Mouse (Mus musculus) heart, embryonic 11.5 days (tissue): Measurements from ENCODE around the gene Nr2e3. TPM values are rescaled to one million over a fixed set of nuclear protein-coding genes. Genes with fewer than 3 reads are reported as not detected.
"Not testable (repeated sequence)": the region's sequence is repeated elsewhere in the genome, so short reads cannot be mapped to it uniquely, and the experiment has no call there.

Source experiments
- ATAC-seq: fragments of 200-750 bp; cut with Nextera tagmentation; replicated peaks from 2 replicates; pipeline ENCODE4 v1.8.0; 2017; ENCODE audit warnings: moderate library complexity; ENCODE audit not compliant: insufficient number of reproducible peaks, low FRiP score, low TSS enrichment
- H3K27ac ChIP-seq: fragments of 300-500 bp; sonication (generic); 2 replicates; pipeline ENCODE4 v1.5.1; 2014; ENCODE audit warnings: mild to moderate bottlenecking, low read depth, low read length
- H3K27me3 ChIP-seq: fragments of 300-500 bp; sonication (generic); 2 replicates; pipeline ENCODE4 v1.6.1; 2014; ENCODE audit warnings: mild to moderate bottlenecking, low read length, mixed read lengths; ENCODE audit not compliant: control insufficient read depth, insufficient read depth
- H3K36me3 ChIP-seq: fragments of 300-500 bp; sonication (generic); 2 replicates; pipeline ENCODE4 v1.6.1; 2014; ENCODE audit warnings: mild to moderate bottlenecking, low read length, moderate library complexity, mixed read lengths; ENCODE audit not compliant: control insufficient read depth, insufficient read depth
- H3K4me1 ChIP-seq: fragments of 300-500 bp; sonication (generic); 2 replicates; pipeline ENCODE4 v1.6.1; 2014; ENCODE audit warnings: low read length; ENCODE audit not compliant: control insufficient read depth, insufficient read depth
- H3K4me2 ChIP-seq: fragments of 300-500 bp; sonication (generic); 2 replicates; pipeline ENCODE4 v1.6.1; 2014; ENCODE audit warnings: mild to moderate bottlenecking, moderate library complexity
- H3K4me3 ChIP-seq: fragments of 300-500 bp; sonication (generic); 2 replicates; pipeline ENCODE4 v1.5.1; 2014; ENCODE audit warnings: low read depth, low read length
- H3K9ac ChIP-seq: fragments of 300-500 bp; sonication (generic); 2 replicates; pipeline ENCODE4 v1.6.1; 2014; ENCODE audit warnings: mild to moderate bottlenecking, low read depth, low read length, moderate library complexity
- H3K9me3 ChIP-seq: fragments of 300-500 bp; sonication (generic); replicated peaks from 2 replicates; pipeline ENCODE4 v1.6.1; 2016; ENCODE audit warnings: low read length; ENCODE audit not compliant: control insufficient read depth
- WGBS: fragments of 180-500 bp; shearing (Covaris S2); extraction: QIAGEN DNeasy Blood & Tissue Kit; methylation state at CpG from one replicate; pipeline ENCODE4 v1.1.7; 2014; ENCODE audit not compliant: insufficient replicate concordance; 5-methylcytosine and 5-hydroxymethylcytosine counted together
- polyA plus RNA-seq: library from polyadenylated mRNA; unstranded; fragments of >200 nt; fragmentation: Nextera tagmentation; extraction: Ambion mirVana; gene quantifications from 2 replicates; pipeline ENCODE4 v1.2.1, GENCODE M21; 2014

Gene Nr2e3
- polyA plus RNA-seq, 1 experiment from 2014 or later = not detected

DNA sequence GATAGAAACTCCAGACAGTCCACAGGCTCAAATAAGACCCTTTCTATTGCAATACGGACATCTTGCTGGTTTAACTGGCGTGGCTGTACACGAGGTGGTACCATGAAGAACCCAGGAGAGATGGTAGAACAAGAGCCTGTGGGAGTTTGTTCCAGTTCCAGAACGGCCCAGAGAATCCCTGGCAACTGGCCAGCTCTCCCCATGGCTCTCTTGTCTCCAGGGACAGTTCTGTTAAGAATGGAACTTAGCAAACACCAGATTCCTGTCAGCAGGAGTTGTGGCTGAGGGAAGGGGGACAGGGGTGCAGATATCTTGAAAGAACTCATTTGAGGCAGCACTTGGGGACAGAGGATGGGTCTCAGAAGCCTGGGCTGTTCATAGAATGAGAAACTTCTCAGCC is 10.8 kb upstream of the Nr2e3 start:
- H3K4me2 ChIP-seq = no peak overlapping the region
- no peaks in the 10 kb centered on the region for H3K9me3 ChIP-seq
- H3K27ac ChIP-seq = no peak overlapping the region
- no peak for ATAC-seq
- no peak overlapping the region for H3K4me3 ChIP-seq
- H3K27me3 ChIP-seq = no peaks in the 10 kb centered on the region
- WGBS = 71% methylated on average over 4 of the region's 4 CpGs
- no peak overlapping the region for H3K9ac ChIP-seq
- 0 out of 2 replicates have a peak, but pooled peaks cover 3% of the 10 kb centered on the region for H3K4me1 ChIP-seq
- no peaks in the 10 kb centered on the region for H3K36me3 ChIP-seq

DNA sequence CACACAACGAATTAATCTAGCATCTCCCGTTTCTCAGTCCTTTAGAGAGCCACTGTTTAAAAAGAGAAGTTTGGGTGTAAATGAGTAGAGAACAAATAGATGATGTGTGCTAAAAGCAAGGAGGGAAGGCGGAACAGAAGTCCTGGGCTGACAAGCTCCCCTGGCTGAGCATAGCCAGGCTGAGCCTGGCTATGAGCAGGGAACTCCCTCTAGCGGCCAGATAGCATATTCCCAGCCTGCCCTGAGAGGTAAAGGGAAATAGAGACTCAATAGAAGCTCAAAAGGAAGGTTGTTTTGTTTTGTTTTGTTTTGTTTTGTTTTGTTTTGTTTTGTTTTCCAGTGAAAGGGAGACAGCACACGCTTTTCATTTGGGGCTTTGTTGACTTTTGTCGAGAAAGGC is 8.9 kb upstream of the Nr2e3 start:
- peaks cover 14% of the 10 kb centered on the region; the same call in 1 of the 2 replicates for H3K4me1 ChIP-seq
- no peaks in the 10 kb centered on the region for H3K36me3 ChIP-seq
- no peaks in the 10 kb centered on the region for H3K9me3 ChIP-seq
- H3K4me2 ChIP-seq = no peak overlapping the region
- WGBS = 30% methylated on average over 6 of the region's 6 CpGs
- no peak for ATAC-seq
- H3K4me3 ChIP-seq = no peak overlapping the region
- H3K27ac ChIP-seq = no peak overlapping the region
- H3K9ac ChIP-seq = no peak overlapping the region
- H3K27me3 ChIP-seq = no peaks in the 10 kb centered on the region

DNA sequence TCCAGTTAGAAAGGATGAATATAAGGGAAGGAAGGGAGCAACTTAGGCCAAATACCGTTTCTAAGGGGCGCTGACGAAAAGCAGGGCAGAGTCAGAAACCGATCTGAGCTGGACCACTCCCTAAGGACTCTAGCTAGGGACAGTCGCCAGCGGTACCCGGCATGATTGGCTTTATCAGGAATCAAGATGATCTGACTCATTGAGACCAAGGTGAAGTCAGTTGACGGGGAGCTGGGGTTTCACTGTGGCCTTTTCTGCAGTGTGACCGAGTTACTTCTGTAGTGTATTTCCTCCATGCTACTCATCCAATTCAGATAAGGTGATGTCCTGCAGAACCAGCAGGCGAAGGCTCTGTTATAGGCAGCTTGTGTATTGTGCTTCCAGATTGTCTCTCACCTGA is 4.6 kb upstream of the Nr2e3 start:
- no peaks in the 10 kb centered on the region for H3K27me3 ChIP-seq
- H3K4me3 ChIP-seq = no peak overlapping the region
- no peak overlapping the region for H3K9ac ChIP-seq
- no peak overlapping the region for H3K4me2 ChIP-seq
- 50% methylated on average over 10 of the region's 10 CpGs for WGBS
- H3K27ac ChIP-seq = no peak overlapping the region
- peaks cover 11% of the 10 kb centered on the region; the same call in 1 of the 2 replicates for H3K4me1 ChIP-seq
- no peaks in the 10 kb centered on the region for H3K36me3 ChIP-seq
- no peak for ATAC-seq
- no peaks in the 10 kb centered on the region for H3K9me3 ChIP-seq

DNA sequence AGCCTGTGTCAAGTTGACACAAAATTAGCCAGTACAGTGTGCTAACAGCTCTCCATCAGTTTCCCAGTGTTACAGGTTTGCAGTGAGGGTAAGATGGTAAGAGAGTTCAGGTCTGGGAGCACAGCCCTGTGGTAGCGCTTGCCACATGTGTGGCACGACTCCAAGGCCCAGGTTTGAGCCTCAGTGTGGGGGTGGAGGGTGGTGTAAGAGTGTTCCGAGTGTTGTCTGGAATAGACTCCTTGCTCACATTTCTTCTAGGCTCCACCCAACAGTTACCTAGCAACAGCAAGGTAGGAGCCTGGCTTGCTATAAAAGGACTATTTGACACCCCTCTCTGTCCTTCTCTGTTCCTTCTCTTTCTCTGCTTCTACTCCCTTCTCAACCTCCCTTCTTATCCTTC is 3.9 kb upstream of the Nr2e3 start:
- no peak overlapping the region for H3K9ac ChIP-seq
- no peak overlapping the region for H3K4me3 ChIP-seq
- WGBS = 51% methylated on average over 3 of the region's 3 CpGs
- H3K27ac ChIP-seq = no peak overlapping the region
- no peaks in the 10 kb centered on the region for H3K36me3 ChIP-seq
- no peaks in the 10 kb centered on the region for H3K9me3 ChIP-seq
- H3K4me2 ChIP-seq = no peak overlapping the region
- peaks cover 11% of the 10 kb centered on the region; the same call in 1 of the 2 replicates for H3K4me1 ChIP-seq
- no peak for ATAC-seq
- no peaks in the 10 kb centered on the region for H3K27me3 ChIP-seq

DNA sequence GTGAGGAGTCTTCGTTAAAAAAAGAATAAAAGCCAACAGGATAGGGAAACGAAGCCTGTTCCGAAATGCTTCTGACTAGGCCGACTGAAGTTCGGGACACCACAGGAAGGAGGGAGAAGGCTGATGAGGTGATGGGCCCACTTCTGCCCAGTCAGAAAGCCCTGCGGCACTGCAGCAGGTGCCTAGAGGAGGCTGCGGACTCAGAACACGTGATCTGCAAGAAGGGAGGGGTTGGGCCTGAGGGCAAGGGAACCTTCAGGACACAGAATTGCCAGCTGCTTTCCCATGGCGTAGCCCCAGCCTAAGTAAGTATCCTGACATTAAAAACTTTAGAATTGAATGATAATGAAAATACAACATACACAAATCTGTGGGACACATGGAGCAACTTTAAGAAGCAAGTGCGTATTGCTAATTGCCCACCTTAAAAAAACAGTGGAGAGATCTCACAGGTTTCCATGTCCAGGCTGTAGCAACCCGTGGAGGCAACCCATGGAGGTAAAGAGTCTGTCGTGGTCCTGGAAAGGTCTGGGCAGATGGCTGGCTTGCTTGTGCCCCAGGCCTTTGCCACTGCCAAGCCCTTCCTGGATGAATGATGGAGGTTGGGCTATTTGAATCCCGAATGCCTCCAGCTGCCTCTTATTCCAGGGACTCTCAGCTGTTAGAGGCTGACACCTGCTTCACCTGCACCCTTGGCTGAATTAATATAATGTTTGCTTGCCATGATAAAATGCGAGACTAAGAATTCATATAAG is 919 bp upstream of the Nr2e3 start:
- Histone ChIP-seq H3K9ac (no peak overlapping the region), H3K27ac (no peak overlapping the region), H3K4me2 (no peak overlapping the region), H3K36me3 (no peaks in the 10 kb centered on the region), H3K4me1 (peaks cover 11% of the 10 kb centered on the region; the same call in 1 of the 2 replicates), H3K9me3 (no peaks in the 10 kb centered on the region), H3K27me3 (no peaks in the 10 kb centered on the region), H3K4me3 (no peak overlapping the region)
- 65% methylated on average over 14 of the region's 14 CpGs for WGBS
- ATAC-seq = no peak

DNA sequence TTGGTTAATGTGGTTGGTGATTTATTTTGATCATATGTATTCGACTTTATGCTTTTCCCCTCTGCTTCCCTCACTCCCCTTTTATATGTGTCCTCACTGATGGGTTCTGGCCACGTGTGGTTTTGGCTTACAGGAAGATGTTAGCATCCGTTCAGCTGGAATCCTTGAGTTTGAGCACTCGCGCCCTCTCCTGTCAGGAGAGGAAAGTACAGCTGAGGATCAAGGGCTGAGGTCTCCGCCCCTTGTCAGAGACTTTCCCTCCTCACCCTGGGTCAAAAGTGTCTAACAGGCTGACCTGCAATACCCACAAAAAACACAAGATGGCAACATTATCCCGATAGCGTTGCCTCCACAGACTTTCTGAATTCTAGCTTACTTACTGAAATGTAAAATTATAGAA is 1.2 kb downstream of the Nr2e3 start:
- Histone ChIP-seq H3K4me3 (no peak overlapping the region), H3K4me1 (peaks cover 4% of the 10 kb centered on the region; the same call in 1 of the 2 replicates), H3K27me3 (no peaks in the 10 kb centered on the region), H3K36me3 (no peaks in the 10 kb centered on the region), H3K9me3 (no peaks in the 10 kb centered on the region), H3K4me2 (no peak overlapping the region), H3K27ac (no peak overlapping the region), H3K9ac (no peak overlapping the region)
- WGBS = 2% methylated on average over 8 of the region's 8 CpGs
- ATAC-seq = no peak

DNA sequence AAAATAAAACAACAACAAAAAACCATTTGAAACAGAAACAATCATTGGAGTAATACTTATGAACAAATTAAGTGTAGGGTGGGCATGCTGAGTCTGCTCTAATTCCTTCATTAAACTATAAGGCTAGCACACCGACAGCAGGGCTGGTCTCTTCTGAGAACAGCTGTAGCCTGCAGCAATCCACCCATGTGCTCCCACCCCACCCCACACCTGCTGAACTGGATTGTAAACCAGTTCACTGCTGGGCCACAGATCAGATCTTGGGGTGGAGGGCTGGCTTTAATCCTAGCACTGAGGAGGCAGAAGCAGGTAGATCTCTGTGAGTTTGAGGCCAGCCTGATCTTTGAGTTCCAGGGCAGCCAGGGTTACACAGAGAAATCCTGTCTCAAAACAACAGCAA is 2.3 kb downstream of the Nr2e3 start:
- 69% methylated on average over 1 of the region's 1 CpGs for WGBS
- H3K4me3 ChIP-seq, H3K9ac ChIP-seq, H3K27ac ChIP-seq, H3K36me3 ChIP-seq, H3K4me1 ChIP-seq, ATAC-seq, H3K27me3 ChIP-seq, H3K9me3 ChIP-seq, H3K4me2 ChIP-seq: not testable (repeated sequence)

DNA sequence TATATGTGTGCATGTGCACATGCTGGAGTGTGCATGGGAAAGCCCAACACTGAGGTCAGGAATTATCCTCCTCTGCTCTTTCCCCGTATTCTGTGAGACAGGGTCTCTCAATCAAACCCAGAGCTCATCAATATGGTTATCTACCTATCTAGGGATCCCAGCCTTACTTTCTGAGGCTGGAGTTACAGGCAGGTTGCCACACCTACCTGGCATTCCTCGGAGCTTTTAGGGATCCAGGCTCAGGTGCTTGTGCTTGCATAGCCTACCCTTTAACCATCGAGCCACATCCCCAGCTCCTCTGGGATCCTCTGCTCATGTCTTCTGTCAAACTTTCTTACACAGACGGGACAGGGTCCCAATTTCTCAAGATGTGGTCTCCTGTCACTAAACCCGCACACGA is 4.0 kb downstream of the Nr2e3 start:
- Histone ChIP-seq H3K4me2 (0 out of 2 replicates have a peak overlapping the region, but pooled peaks have one; percentile 6), H3K36me3 (no peaks in the 10 kb centered on the region), H3K9ac (no peak overlapping the region), H3K4me1 (peaks cover 8% of the 10 kb centered on the region; the same call in 1 of the 2 replicates), H3K27me3 (no peaks in the 10 kb centered on the region), H3K4me3 (no peak overlapping the region), H3K9me3 (no peaks in the 10 kb centered on the region), H3K27ac (no peak overlapping the region)
- no peak for ATAC-seq
- 41% methylated on average over 6 of the region's 6 CpGs for WGBS

DNA sequence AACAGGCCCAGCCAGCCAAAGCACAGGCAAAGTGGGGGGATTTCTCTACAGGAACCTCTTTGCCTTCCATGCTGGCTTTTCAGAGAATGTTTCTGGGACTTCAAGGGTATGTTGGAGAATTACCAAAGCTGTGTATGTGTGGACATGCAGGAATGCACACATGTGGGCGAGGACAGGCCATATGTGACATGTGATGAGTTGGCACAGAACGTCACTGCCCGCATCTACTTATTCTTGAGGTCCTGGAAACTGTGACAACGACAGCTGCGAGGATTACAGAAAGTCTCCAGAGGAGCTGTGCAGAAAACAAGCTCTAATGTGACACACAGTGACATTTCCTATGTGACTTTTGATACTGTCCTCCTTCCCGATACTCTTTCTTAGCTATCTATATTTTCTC is 4.8 kb downstream of the Nr2e3 start:
- H3K4me3 ChIP-seq = no peak overlapping the region
- H3K27ac ChIP-seq = peak overlapping the region; percentile 59; the same call in 1 of the 2 replicates
- no peak overlapping the region; the same call in 1 of the 2 replicates for H3K4me2 ChIP-seq
- no peaks in the 10 kb centered on the region for H3K27me3 ChIP-seq
- H3K36me3 ChIP-seq = no peaks in the 10 kb centered on the region
- ATAC-seq = no peak
- no peaks in the 10 kb centered on the region for H3K9me3 ChIP-seq
- 40% methylated on average over 6 of the region's 6 CpGs for WGBS
- peaks cover 8% of the 10 kb centered on the region; the same call in 1 of the 2 replicates for H3K4me1 ChIP-seq
- no peak overlapping the region for H3K9ac ChIP-seq
